Mouse (Mus musculus): ENCODE results near the gene Tfdp2. TPM values are rescaled to one million over a fixed set of nuclear protein-coding genes. Genes with fewer than 3 reads are reported as not detected.

Tfdp2 gene
- polyA plus RNA-seq, 1 experiment from 2014 or later, result 65.8 TPM

GRCm38 (mm10) chr9:96259753-96260520 lies 63.9 kb downstream of the Tfdp2 start:
- H3K4me3 ChIP-seq (ENCODE audit: low read depth, low read length), result peak overlapping the region; percentile 44
- WGBS, result 6% methylated on average over 10 of the region's 10 CpGs
- H3K9me3 ChIP-seq (ENCODE audit: control insufficient read depth, low read length), result no peaks in the 10 kb centered on the region
- H3K9ac ChIP-seq (ENCODE audit: low read length), result no peak overlapping the region
- H3K4me2 ChIP-seq (ENCODE audit: low read depth, severe bottlenecking), result peak overlapping the region; percentile 62
- ATAC-seq (ENCODE audit: insufficient number of reproducible peaks, low FRiP score, low TSS enrichment, low read depth) (no peak), DNase-seq (ENCODE audit: low spot score) (peak; percentile 42)
- no peaks in the 10 kb centered on the region for H3K4me1 ChIP-seq (ENCODE audit: control insufficient read depth, insufficient read depth, low read length)
- no peaks in the 10 kb centered on the region for H3K36me3 ChIP-seq (ENCODE audit: control insufficient read depth, insufficient read depth, low read length)
- no peaks in the 10 kb centered on the region for H3K27me3 ChIP-seq (ENCODE audit: control insufficient read depth, insufficient read depth, low read length)
- no peak overlapping the region for H3K27ac ChIP-seq (replicated peaks; ENCODE audit: low read depth, low read length)

GRCm38 (mm10) chr9:96261101-96261500 lies 65.0 kb downstream of the Tfdp2 start:
- 65% methylated on average over 4 of the region's 4 CpGs for WGBS
- no peak overlapping the region for H3K4me3 ChIP-seq (ENCODE audit: low read depth, low read length)
- no peak for ATAC-seq (ENCODE audit: insufficient number of reproducible peaks, low FRiP score, low TSS enrichment, low read depth)
- no peak overlapping the region for H3K27ac ChIP-seq (replicated peaks; ENCODE audit: low read depth, low read length)
- H3K9me3 ChIP-seq (ENCODE audit: control insufficient read depth, low read length), result no peaks in the 10 kb centered on the region
- no peaks in the 10 kb centered on the region for H3K36me3 ChIP-seq (ENCODE audit: control insufficient read depth, insufficient read depth, low read length)
- no peaks in the 10 kb centered on the region for H3K27me3 ChIP-seq (ENCODE audit: control insufficient read depth, insufficient read depth, low read length)
- DNase-seq (ENCODE audit: low spot score), result no peak
- no peak overlapping the region for H3K9ac ChIP-seq (ENCODE audit: low read length)
- H3K4me1 ChIP-seq (ENCODE audit: control insufficient read depth, insufficient read depth, low read length), result no peaks in the 10 kb centered on the region
- H3K4me2 ChIP-seq (ENCODE audit: low read depth, severe bottlenecking), result no peak overlapping the region

GRCm38 (mm10) chr9:96261980-96262379 lies 65.9 kb downstream of the Tfdp2 start:
- Histone ChIP-seq H3K27me3 (ENCODE audit: control insufficient read depth, insufficient read depth, low read length) (no peaks in the 10 kb centered on the region), H3K36me3 (ENCODE audit: control insufficient read depth, insufficient read depth, low read length) (no peaks in the 10 kb centered on the region), H3K4me2 (ENCODE audit: low read depth, severe bottlenecking) (no peak overlapping the region), H3K27ac (replicated peaks; ENCODE audit: low read depth, low read length) (no peak overlapping the region), H3K9me3 (ENCODE audit: control insufficient read depth, low read length) (no peaks in the 10 kb centered on the region), H3K4me3 (ENCODE audit: low read depth, low read length) (no peak overlapping the region), H3K4me1 (ENCODE audit: control insufficient read depth, insufficient read depth, low read length) (no peaks in the 10 kb centered on the region), H3K9ac (ENCODE audit: low read length) (no peak overlapping the region)
- WGBS, result 94% methylated on average over 6 of the region's 6 CpGs
- DNase-seq (ENCODE audit: low spot score) (no peak), ATAC-seq (ENCODE audit: insufficient number of reproducible peaks, low FRiP score, low TSS enrichment, low read depth) (no peak)

GRCm38 (mm10) chr9:96266793-96267558 lies 70.9 kb downstream of the Tfdp2 start:
- no peak for ATAC-seq (ENCODE audit: insufficient number of reproducible peaks, low FRiP score, low TSS enrichment, low read depth)

GRCm38 (mm10) chr9:96267559-96267948 lies 71.5 kb downstream of the Tfdp2 start:
- H3K27me3 ChIP-seq (ENCODE audit: control insufficient read depth, insufficient read depth, low read length), result no peaks in the 10 kb centered on the region
- no peak overlapping the region for H3K4me2 ChIP-seq (ENCODE audit: low read depth, severe bottlenecking)
- H3K36me3 ChIP-seq (ENCODE audit: control insufficient read depth, insufficient read depth, low read length), result no peaks in the 10 kb centered on the region
- no peaks in the 10 kb centered on the region for H3K4me1 ChIP-seq (ENCODE audit: control insufficient read depth, insufficient read depth, low read length)
- H3K9ac ChIP-seq (ENCODE audit: low read length), result no peak overlapping the region
- no peak overlapping the region for H3K27ac ChIP-seq (replicated peaks; ENCODE audit: low read depth, low read length)
- ATAC-seq (ENCODE audit: insufficient number of reproducible peaks, low FRiP score, low TSS enrichment, low read depth) (no peak), DNase-seq (ENCODE audit: low spot score) (no peak)
- H3K9me3 ChIP-seq (ENCODE audit: control insufficient read depth, low read length), result no peaks in the 10 kb centered on the region
- H3K4me3 ChIP-seq (ENCODE audit: low read depth, low read length), result no peak overlapping the region
- 79% methylated on average over 1 of the region's 1 CpGs for WGBS

More at GRCm38 (mm10) chr9:96266793-96267558, 70.9 kb downstream of the Tfdp2 start:
- Histone ChIP-seq H3K4me3 (ENCODE audit: low read depth, low read length) (no peak overlapping the region), H3K9ac (ENCODE audit: low read length) (no peak overlapping the region), H3K27me3 (ENCODE audit: control insufficient read depth, insufficient read depth, low read length) (no peaks in the 10 kb centered on the region), H3K36me3 (ENCODE audit: control insufficient read depth, insufficient read depth, low read length) (no peaks in the 10 kb centered on the region), H3K4me1 (ENCODE audit: control insufficient read depth, insufficient read depth, low read length) (no peaks in the 10 kb centered on the region), H3K9me3 (ENCODE audit: control insufficient read depth, low read length) (no peaks in the 10 kb centered on the region), H3K27ac (replicated peaks; ENCODE audit: low read depth, low read length) (no peak overlapping the region), H3K4me2 (ENCODE audit: low read depth, severe bottlenecking) (no peak overlapping the region)
- 93% methylated on average over 6 of the region's 6 CpGs for WGBS
- DNase-seq (ENCODE audit: low spot score), result no peak

GRCm38 (mm10) chr9:96269726-96270125 lies 73.7 kb downstream of the Tfdp2 start:
- Histone ChIP-seq H3K36me3 (ENCODE audit: control insufficient read depth, insufficient read depth, low read length) (no peaks in the 10 kb centered on the region), H3K9ac (ENCODE audit: low read length) (no peak overlapping the region), H3K9me3 (ENCODE audit: control insufficient read depth, low read length) (no peaks in the 10 kb centered on the region), H3K27me3 (ENCODE audit: control insufficient read depth, insufficient read depth, low read length) (no peaks in the 10 kb centered on the region), H3K4me3 (ENCODE audit: low read depth, low read length) (no peak overlapping the region), H3K27ac (replicated peaks; ENCODE audit: low read depth, low read length) (no peak overlapping the region), H3K4me2 (ENCODE audit: low read depth, severe bottlenecking) (no peak overlapping the region), H3K4me1 (ENCODE audit: control insufficient read depth, insufficient read depth, low read length) (no peaks in the 10 kb centered on the region)
- ATAC-seq (ENCODE audit: insufficient number of reproducible peaks, low FRiP score, low TSS enrichment, low read depth), result no peak
- DNase-seq (ENCODE audit: low spot score), result no peak
- WGBS, result 88% methylated on average over 2 of the region's 2 CpGs

GRCm38 (mm10) chr9:96275543-96275942 lies 79.5 kb downstream of the Tfdp2 start:
- no peak for ATAC-seq (ENCODE audit: insufficient number of reproducible peaks, low FRiP score, low TSS enrichment, low read depth)
- H3K27ac ChIP-seq (replicated peaks; ENCODE audit: low read depth, low read length), result no peak overlapping the region
- no peaks in the 10 kb centered on the region for H3K9me3 ChIP-seq (ENCODE audit: control insufficient read depth, low read length)
- no peak overlapping the region for H3K4me2 ChIP-seq (ENCODE audit: low read depth, severe bottlenecking)
- H3K27me3 ChIP-seq (ENCODE audit: control insufficient read depth, insufficient read depth, low read length), result no peaks in the 10 kb centered on the region
- no peak for DNase-seq (ENCODE audit: low spot score)
- H3K9ac ChIP-seq (ENCODE audit: low read length), result no peak overlapping the region
- no peak overlapping the region for H3K4me3 ChIP-seq (ENCODE audit: low read depth, low read length)
- H3K36me3 ChIP-seq (ENCODE audit: control insufficient read depth, insufficient read depth, low read length), result no peaks in the 10 kb centered on the region
- H3K4me1 ChIP-seq (ENCODE audit: control insufficient read depth, insufficient read depth, low read length), result no peaks in the 10 kb centered on the region

- DNase-seq (ENCODE audit: low spot score) (no peak), ATAC-seq (ENCODE audit: insufficient number of reproducible peaks, low FRiP score, low TSS enrichment, low read depth) (no peak)
- Histone ChIP-seq H3K9ac (ENCODE audit: low read length) (no peak overlapping the region), H3K9me3 (ENCODE audit: control insufficient read depth, low read length) (no peaks in the 10 kb centered on the region), H3K4me2 (ENCODE audit: low read depth, severe bottlenecking) (no peak overlapping the region), H3K27ac (replicated peaks; ENCODE audit: low read depth, low read length) (no peak overlapping the region), H3K4me1 (ENCODE audit: control insufficient read depth, insufficient read depth, low read length) (no peaks in the 10 kb centered on the region), H3K27me3 (ENCODE audit: control insufficient read depth, insufficient read depth, low read length) (no peaks in the 10 kb centered on the region), H3K4me3 (ENCODE audit: low read depth, low read length) (no peak overlapping the region), H3K36me3 (ENCODE audit: control insufficient read depth, insufficient read depth, low read length) (no peaks in the 10 kb centered on the region)
- WGBS, result 69% methylated on average over 3 of the region's 3 CpGs
These were observed 85.4 kb downstream of the Tfdp2 start for GRCm38 (mm10) chr9:96281497-96281896.

Data from limb, embryonic 11.5 days (tissue).